Mouse (Mus musculus): ENCODE results near the gene Rhoh. TPM values are rescaled to one million over a fixed set of nuclear protein-coding genes. Genes with fewer than 3 reads are reported as not detected.

The Rhoh gene
- total and polyA plus RNA-seq, 3 experiments = 12.1 to 22.1 (median 18.9) TPM

- no peak overlapping the region for H3K4me2 ChIP-seq (ENCODE audit: insufficient read depth, low read depth, poor library complexity, severe bottlenecking)
- H3K4me3 ChIP-seq (replicated peaks in 1 of 3; ENCODE audit: low read depth in 2 of 3, low read length in 2 of 3, poor library complexity in 1 of 3) = no peak overlapping the region
- no peak for DNase-seq (ENCODE audit: extremely low read depth)
- H3K79me2 ChIP-seq (replicated peaks; ENCODE audit: control insufficient read depth, extremely low read depth, insufficient read depth, poor library complexity, severe bottlenecking) = peaks cover 68% of the 10 kb centered on the region
- H3K9me3 ChIP-seq (replicated peaks; ENCODE audit: low read length) = no peaks in the 10 kb centered on the region
- TF ChIP-seq ZC3H11A (IDR thresholded peaks at IDR 0.05; ENCODE audit: low read depth, low read length) (no peak), UBTF (IDR thresholded peaks at IDR 0.05; ENCODE audit: low read depth, low read length) (no peak), MAX (IDR thresholded peaks at IDR 0.05; ENCODE audit: low read length) (no peak), ZNF384 (IDR thresholded peaks at IDR 0.05; ENCODE audit: low read depth, low read length) (no peak), ZKSCAN1 (IDR thresholded peaks at IDR 0.05; ENCODE audit: borderline replicate concordance, low read depth, low read length) (no peak), HCFC1 (IDR thresholded peaks at IDR 0.05; ENCODE audit: low read depth, low read length) (no peak), ELF1 (IDR thresholded peaks at IDR 0.05; ENCODE audit: low read depth, low read length) (no peak), RCOR1 (conservative IDR thresholded peaks at IDR 0.05; ENCODE audit: low read depth, low read length) (no peak), CTCF (conservative IDR thresholded peaks at IDR 0.05 in 1 of 2, IDR thresholded peaks at IDR 0.05 in 1 of 2; ENCODE audit: low read depth in 2 of 2, low read length in 2 of 2) (no peak), SMC3 (IDR thresholded peaks at IDR 0.05; ENCODE audit: low read depth, low read length) (no peak), PAX5 (IDR thresholded peaks at IDR 0.05; ENCODE audit: low read length) (no peak), USF2 (conservative IDR thresholded peaks at IDR 0.05; ENCODE audit: low read depth, low read length) (no peak), POLR2AphosphoS2 (IDR thresholded peaks at IDR 0.05; ENCODE audit: low read depth, low read length) (no peak), POLR2A (IDR thresholded peaks at IDR 0.05; ENCODE audit: low read depth, low read length) (no peak), EP300 (IDR thresholded peaks at IDR 0.05; ENCODE audit: low read length) (no peak), ETS1 (conservative IDR thresholded peaks at IDR 0.05; ENCODE audit: low read depth, low read length) (no peak), TBP (conservative IDR thresholded peaks at IDR 0.05; ENCODE audit: low read depth, low read length) (no peak), CHD1 (IDR thresholded peaks at IDR 0.05; ENCODE audit: low read depth, low read length) (no peak)
- H3K36me3 ChIP-seq (replicated peaks in 1 of 2; ENCODE audit: control insufficient read depth in 1 of 2, insufficient read depth in 1 of 2, low read length in 1 of 2) = peaks cover 17 to 44% of the 10 kb centered on the region in 2 experiments
- no peaks in the 10 kb centered on the region for H3K27me3 ChIP-seq (replicated peaks)
- H3K27ac ChIP-seq (ENCODE audit: insufficient read depth, low read depth) = no peak overlapping the region
- in situ Hi-C loops (cut with MboI; ENCODE audit: low pct_ligation_motif_present, low pct_unique_long_range_greater_than_20kb, low sequenced_read_pairs) = no loop called here
- dilution Hi-C loops (cut with MboI; ENCODE audit: extremely low pct_ligation_motif_present, extremely low pct_unique_long_range_greater_than_20kb, low sequenced_read_pairs) = no loop called here
- H3K9ac ChIP-seq (ENCODE audit: insufficient read depth, low read depth) = no peak overlapping the region
- peaks cover 16 to 61% of the 10 kb centered on the region in 2 experiments for H3K4me1 ChIP-seq (ENCODE audit: control insufficient read depth in 1 of 2, insufficient read depth in 2 of 2)
These were observed 17.4 kb downstream of the Rhoh start for GRCm38 (mm10) chr5:65878367-65878766.

GRCm38 (mm10) chr5:65881254-65881653, 20.2 kb downstream of the Rhoh start:
- peaks cover 62% of the 10 kb centered on the region for H3K79me2 ChIP-seq (replicated peaks; ENCODE audit: control insufficient read depth, extremely low read depth, insufficient read depth, poor library complexity, severe bottlenecking)
- H3K9me3 ChIP-seq (replicated peaks; ENCODE audit: low read length) = no peaks in the 10 kb centered on the region
- dilution Hi-C loops (cut with MboI; ENCODE audit: extremely low pct_ligation_motif_present, extremely low pct_unique_long_range_greater_than_20kb, low sequenced_read_pairs) (no loop called here), in situ Hi-C loops (cut with MboI; ENCODE audit: low pct_ligation_motif_present, low pct_unique_long_range_greater_than_20kb, low sequenced_read_pairs) (no loop called here)
- no peak overlapping the region for H3K9ac ChIP-seq (ENCODE audit: insufficient read depth, low read depth)
- no peak for DNase-seq (ENCODE audit: extremely low read depth)
- no peak overlapping the region for H3K4me2 ChIP-seq (ENCODE audit: insufficient read depth, low read depth, poor library complexity, severe bottlenecking)
- H3K27ac ChIP-seq (ENCODE audit: insufficient read depth, low read depth) = no peak overlapping the region
- H3K4me3 ChIP-seq (replicated peaks in 1 of 3; ENCODE audit: low read depth in 2 of 3, low read length in 2 of 3, poor library complexity in 1 of 3) = no peak overlapping the region
- peaks cover 14 to 49% of the 10 kb centered on the region in 2 experiments for H3K36me3 ChIP-seq (replicated peaks in 1 of 2; ENCODE audit: control insufficient read depth in 1 of 2, insufficient read depth in 1 of 2, low read length in 1 of 2)
- no peaks in the 10 kb centered on the region for H3K27me3 ChIP-seq (replicated peaks)
- peaks cover 12 to 59% of the 10 kb centered on the region in 2 experiments for H3K4me1 ChIP-seq (ENCODE audit: control insufficient read depth in 1 of 2, insufficient read depth in 2 of 2)
- TF ChIP-seq BHLHE40 (IDR thresholded peaks at IDR 0.05; ENCODE audit: low read depth, low read length) (no peak), MEF2A (IDR thresholded peaks at IDR 0.05; ENCODE audit: borderline replicate concordance, low read depth, low read length) (no peak), MAFK (IDR thresholded peaks at IDR 0.05; ENCODE audit: insufficient replicate concordance, low read length) (no peak), MYC (IDR thresholded peaks at IDR 0.05; ENCODE audit: low read depth, low read length) (no peak), USF2 (conservative IDR thresholded peaks at IDR 0.05; ENCODE audit: low read depth, low read length) (no peak), HCFC1 (IDR thresholded peaks at IDR 0.05; ENCODE audit: low read depth, low read length) (no peak), ZC3H11A (IDR thresholded peaks at IDR 0.05; ENCODE audit: low read depth, low read length) (no peak), MAX (IDR thresholded peaks at IDR 0.05; ENCODE audit: low read length) (no peak), TBP (conservative IDR thresholded peaks at IDR 0.05; ENCODE audit: low read depth, low read length) (no peak), ETS1 (conservative IDR thresholded peaks at IDR 0.05; ENCODE audit: low read depth, low read length) (no peak), RCOR1 (conservative IDR thresholded peaks at IDR 0.05; ENCODE audit: low read depth, low read length) (no peak)

Data from CH12.LX (cell line).